Mouse (Mus musculus) myocyte (in vitro differentiated cells): ENCODE measurements around the gene Ppp3ca. TPM values are rescaled to one million over a fixed set of nuclear protein-coding genes. Genes with fewer than 3 reads are reported as not detected.

Source experiments
- H3K27me3 ChIP-seq: one replicate; pipeline ENCODE4 v1.6.1; 2011; ENCODE audit not compliant: control insufficient read depth, insufficient read depth, insufficient read length
- H3K36me3 ChIP-seq: one replicate; pipeline ENCODE4 v1.6.1; 2011; ENCODE audit not compliant: control insufficient read depth, insufficient read depth
- H3K4me2 ChIP-seq: one replicate; pipeline ENCODE4 v1.6.1; 2011; ENCODE audit warnings: low read depth, control low read depth
- H3K4me3 ChIP-seq: one replicate; pipeline ENCODE4 v1.5.1; 2011; ENCODE audit warnings: mild to moderate bottlenecking, control low read depth, moderate library complexity
- H3K79me2 ChIP-seq: one replicate; pipeline ENCODE4 v1.6.1; 2011; ENCODE audit not compliant: control insufficient read depth, insufficient read depth
- H3ac ChIP-seq: one replicate; pipeline ENCODE4 v1.6.1; 2011; ENCODE audit not compliant: control insufficient read depth, insufficient read length
- CEBPB ChIP-seq: IDR thresholded peaks from 2 replicates; pipeline ENCODE4 v1.6.1; 2011; ENCODE audit warnings: mild to moderate bottlenecking, moderate library complexity; ENCODE audit not compliant: poor library complexity, insufficient read depth, severe bottlenecking
- E2F4 ChIP-seq: IDR thresholded peaks from one replicate; pipeline ENCODE4 v1.6.1; 2011; ENCODE audit warnings: mild to moderate bottlenecking, control low read depth, moderate library complexity; ENCODE audit not compliant: insufficient read depth
- MAX ChIP-seq: IDR thresholded peaks from one replicate; pipeline ENCODE4 v1.6.1; 2011; ENCODE audit warnings: low read depth, mild to moderate bottlenecking, control low read depth
- MYOD1 ChIP-seq, 3 experiments: IDR thresholded peaks; one replicate each; pipeline ENCODE4 v1.6.1; 2011; ENCODE audit warnings: control low read depth in 2 of 3, low read depth in 2 of 3, mild to moderate bottlenecking in 2 of 3, moderate library complexity in 1 of 3; ENCODE audit not compliant: insufficient read length in 2 of 3, control insufficient read depth in 1 of 3
- MYOG ChIP-seq, 3 experiments: IDR thresholded peaks; one replicate each; pipeline ENCODE4 v1.6.1; 2011; ENCODE audit warnings: control low read depth in 2 of 3, low read depth in 2 of 3, mild to moderate bottlenecking in 2 of 3; ENCODE audit not compliant: insufficient read length in 2 of 3, control insufficient read depth in 1 of 3, insufficient read depth in 1 of 3
- POLR2A ChIP-seq: IDR thresholded peaks from one replicate; pipeline ENCODE4 v1.6.1; 2011; ENCODE audit warnings: low read depth, mild to moderate bottlenecking, control low read depth, moderate library complexity; ENCODE audit not compliant: insufficient read length
- POLR2AphosphoS2 ChIP-seq: IDR thresholded peaks from one replicate; pipeline ENCODE4 v1.6.1; 2011; ENCODE audit warnings: low read depth, control low read depth; ENCODE audit not compliant: insufficient read length
- REST ChIP-seq: IDR thresholded peaks from one replicate; pipeline ENCODE4 v1.6.1; 2011; ENCODE audit warnings: mild to moderate bottlenecking, control low read depth, moderate library complexity; ENCODE audit not compliant: insufficient read depth, insufficient read length
- SRF ChIP-seq: IDR thresholded peaks from one replicate; pipeline ENCODE4 v1.6.1; 2011; ENCODE audit warnings: low read depth; ENCODE audit not compliant: control insufficient read depth, insufficient read length
- TCF12 ChIP-seq: IDR thresholded peaks from one replicate; pipeline ENCODE4 v1.6.1; 2011; ENCODE audit warnings: mild to moderate bottlenecking, control low read depth; ENCODE audit not compliant: poor library complexity, insufficient read depth, severe bottlenecking
- TCF3 ChIP-seq: IDR thresholded peaks from one replicate; pipeline ENCODE4 v1.6.1; 2011; ENCODE audit warnings: low read depth, control low read depth; ENCODE audit not compliant: insufficient read length
- USF1 ChIP-seq: IDR thresholded peaks from one replicate; pipeline ENCODE4 v1.6.1; 2011; ENCODE audit warnings: low read depth, mild to moderate bottlenecking, control low read depth, moderate library complexity
- polyA plus RNA-seq: library from polyadenylated mRNA; unstranded; fragments of >200 nt; fragmentation: generic; extraction: Trizol; gene quantifications from one replicate; pipeline ENCODE4 v1.2.1, GENCODE M21; 2012; ENCODE audit warnings: missing spikeins

Ppp3ca gene
- polyA plus RNA-seq, 1 experiment: 34.0 TPM

GRCm38 (mm10) chr3:136780321-136780720 is 110.4 kb downstream of the Ppp3ca start:
- H3K4me3 ChIP-seq: no peak overlapping the region
- no peak overlapping the region for H3ac ChIP-seq
- no peaks in the 10 kb centered on the region for H3K27me3 ChIP-seq
- no peak for TF ChIP-seq TCF12
- TF ChIP-seq E2F4: no peak
- TF ChIP-seq TCF3: no peak
- H3K4me2 ChIP-seq: no peak overlapping the region
- peaks cover 54% of the 10 kb centered on the region for H3K79me2 ChIP-seq
- H3K36me3 ChIP-seq: no peaks in the 10 kb centered on the region

- Histone ChIP-seq H3K4me3 (no peak overlapping the region), H3K36me3 (no peaks in the 10 kb centered on the region), H3K4me2 (no peak overlapping the region), H3K27me3 (no peaks in the 10 kb centered on the region), H3ac (no peak overlapping the region), H3K79me2 (peaks cover 58% of the 10 kb centered on the region)
- TF ChIP-seq TCF12: no peak
- no peak for TF ChIP-seq REST
- TF ChIP-seq MAX: no peak
- TF ChIP-seq MYOD1 (IDR thresholded peaks at IDR 0.05; ENCODE audit: control insufficient read depth in 1 of 3, insufficient read length in 2 of 3, low read depth in 2 of 3): no peak
- TF ChIP-seq MYOG (IDR thresholded peaks at IDR 0.05; ENCODE audit: control insufficient read depth in 1 of 3, insufficient read depth in 1 of 3, insufficient read length in 2 of 3, low read depth in 2 of 3): no peak
- no peak for TF ChIP-seq E2F4
Measured at GRCm38 (mm10) chr3:136782058-136782457, 112.1 kb downstream of the Ppp3ca start.

DNA sequence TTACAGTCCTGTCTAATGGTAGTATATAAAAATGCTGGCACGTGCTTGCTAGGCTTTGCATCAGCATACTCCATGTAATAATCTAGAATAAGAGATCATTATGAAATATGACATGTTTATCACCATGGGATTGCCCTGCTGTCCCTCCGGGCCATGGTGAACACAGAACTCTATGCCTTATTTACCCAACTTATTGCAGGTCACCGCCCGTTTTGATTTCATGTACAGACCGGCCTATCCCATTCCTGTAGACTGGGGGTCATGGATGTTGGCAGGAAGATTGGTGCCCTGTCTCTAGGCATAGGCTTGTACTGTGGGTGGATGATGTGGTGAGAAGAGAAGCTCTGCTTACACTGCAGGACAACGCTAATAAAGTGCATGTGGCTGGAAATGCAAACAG is 115.8 kb downstream of the Ppp3ca start:
- Histone ChIP-seq H3K36me3 (no peaks in the 10 kb centered on the region), H3K4me3 (no peak overlapping the region), H3K27me3 (no peaks in the 10 kb centered on the region), H3K4me2 (no peak overlapping the region), H3ac (no peak overlapping the region), H3K79me2 (peaks cover 67% of the 10 kb centered on the region)
- TF ChIP-seq SRF (no peak), TCF3 (no peak), POLR2AphosphoS2 (no peak), TCF12 (no peak)

GRCm38 (mm10) chr3:136790261-136790871 is 120.4 kb downstream of the Ppp3ca start:
- Histone ChIP-seq H3K79me2 (peaks cover 68% of the 10 kb centered on the region), H3K27me3 (no peaks in the 10 kb centered on the region), H3K4me2 (no peak overlapping the region), H3K36me3 (no peaks in the 10 kb centered on the region), H3ac (no peak overlapping the region), H3K4me3 (no peak overlapping the region)
- no peak for TF ChIP-seq TCF12
- TF ChIP-seq SRF: no peak

GRCm38 (mm10) chr3:136791404-136791803 is 121.5 kb downstream of the Ppp3ca start:
- no peak for TF ChIP-seq TCF3
- no peak for TF ChIP-seq MYOG (IDR thresholded peaks at IDR 0.05; ENCODE audit: control insufficient read depth in 1 of 3, insufficient read depth in 1 of 3, insufficient read length in 2 of 3, low read depth in 2 of 3)
- no peak for TF ChIP-seq MAX
- TF ChIP-seq CEBPB: no peak

DNA sequence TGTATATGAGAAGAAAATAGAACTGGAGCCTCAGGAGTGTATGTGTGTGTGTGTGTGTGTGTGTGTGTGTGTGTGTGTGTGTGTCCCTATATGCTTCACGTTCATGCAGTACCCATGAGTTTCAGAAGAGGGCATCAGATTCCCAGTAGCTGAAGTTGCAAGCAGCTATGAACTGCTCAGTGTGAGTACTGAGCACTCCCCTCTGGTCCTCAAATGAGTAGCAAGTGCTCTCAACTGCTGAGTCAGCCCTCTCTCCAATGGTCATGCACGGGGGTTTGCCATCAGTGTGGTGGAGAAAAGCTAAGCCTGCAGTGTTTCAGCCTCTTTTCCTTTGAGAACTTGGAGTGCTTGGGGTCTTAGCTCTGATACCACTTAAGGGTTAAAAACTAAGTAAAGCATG is 122.0 kb downstream of the Ppp3ca start:
- no peak overlapping the region for H3ac ChIP-seq
- peaks cover 56% of the 10 kb centered on the region for H3K79me2 ChIP-seq
- no peaks in the 10 kb centered on the region for H3K36me3 ChIP-seq
- no peak overlapping the region for H3K4me2 ChIP-seq
- no peaks in the 10 kb centered on the region for H3K27me3 ChIP-seq
- no peak for TF ChIP-seq E2F4
- no peak for TF ChIP-seq USF1
- TF ChIP-seq POLR2A: no peak
- TF ChIP-seq TCF12: no peak
- TF ChIP-seq POLR2AphosphoS2: no peak
- TF ChIP-seq MAX: no peak
- TF ChIP-seq MYOG (IDR thresholded peaks at IDR 0.05; ENCODE audit: control insufficient read depth in 1 of 3, insufficient read depth in 1 of 3, insufficient read length in 2 of 3, low read depth in 2 of 3): no peak
- TF ChIP-seq CEBPB: no peak
- TF ChIP-seq TCF3: no peak
- no peak for TF ChIP-seq SRF
- no peak for TF ChIP-seq REST
- TF ChIP-seq MYOD1 (IDR thresholded peaks at IDR 0.05; ENCODE audit: control insufficient read depth in 1 of 3, insufficient read length in 2 of 3, low read depth in 2 of 3): no peak
- no peak overlapping the region for H3K4me3 ChIP-seq

More at GRCm38 (mm10) chr3:136791404-136791803, 121.5 kb downstream of the Ppp3ca start:
- Histone ChIP-seq H3K4me2 (no peak overlapping the region), H3K36me3 (no peaks in the 10 kb centered on the region), H3K4me3 (no peak overlapping the region), H3ac (no peak overlapping the region), H3K79me2 (peaks cover 61% of the 10 kb centered on the region), H3K27me3 (no peaks in the 10 kb centered on the region)
